Mouse (Mus musculus) bone marrow macrophage, adult 2 months (primary cell): ENCODE measurements at regions not wholly inside any gene's neighbourhood (a gene's known extent, or its start where the extent isn't known, plus 50 kb on each side); places are given as distances from the start of the nearest gene placed in this dataset.

Experiments used
- CTCF ChIP-seq: IDR thresholded peaks from 2 replicates; pipeline ENCODE4 v1.5.1; 2012; ENCODE audit warnings: low read depth, mild to moderate bottlenecking, low read length, moderate library complexity
- POLR2A ChIP-seq: IDR thresholded peaks from 2 replicates; pipeline ENCODE4 v1.6.1; 2012; ENCODE audit warnings: mild to moderate bottlenecking, low read depth, low read length, borderline replicate concordance

DNA sequence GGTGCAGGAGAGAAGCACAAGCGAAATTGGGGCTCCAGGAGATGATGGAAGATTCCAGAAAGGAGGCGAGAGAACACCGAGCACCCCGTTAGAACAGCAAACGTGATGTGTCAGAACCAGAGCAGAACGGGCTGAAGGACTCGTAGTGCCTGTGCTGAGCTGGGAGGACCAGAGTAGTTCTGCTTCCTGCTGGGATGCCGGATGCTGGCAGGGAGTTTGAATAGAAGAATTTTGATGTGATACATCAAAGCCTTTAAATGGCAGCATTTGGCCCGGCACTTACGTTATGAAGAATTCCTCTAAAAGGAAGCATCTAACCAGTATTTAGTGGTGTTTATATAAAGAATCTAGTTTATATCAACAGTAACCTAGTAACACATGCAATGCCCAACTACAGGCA is 139.9 kb upstream of the Frmd6 start:
- TF ChIP-seq CTCF: no peak
- TF ChIP-seq POLR2A: no peak
